Mouse (Mus musculus): ENCODE data around the gene Ift81. TPM values are rescaled to one million over a fixed set of nuclear protein-coding genes. Genes with fewer than 3 reads are reported as not detected.

Gene Ift81
- polyA plus RNA-seq, 1 experiment from 2014 or later: 58.0 TPM

GRCm38 (mm10) chr5:122636958-122637357 is 22.6 kb upstream of the Ift81 start:
- Histone ChIP-seq H3K9me3 (ENCODE audit: control insufficient read depth, low read length) (no peaks in the 10 kb centered on the region), H3K4me1 (ENCODE audit: control insufficient read depth, insufficient read depth, low read depth, low read length) (no peaks in the 10 kb centered on the region), H3K27me3 (replicated peaks; ENCODE audit: control insufficient read depth, insufficient read depth, low read length) (no peaks in the 10 kb centered on the region), H3K27ac (ENCODE audit: low read depth, low read length) (no peak overlapping the region), H3K4me2 (ENCODE audit: low read length) (peak overlapping the region; percentile 50), H3K9ac (ENCODE audit: low read depth, low read length) (0 out of 2 replicates have a peak overlapping the region, but pooled peaks have one; percentile 2), H3K4me3 (ENCODE audit: low read length) (peak overlapping the region; percentile 27), H3K36me3 (ENCODE audit: control insufficient read depth, insufficient read depth, low read length) (no peaks in the 10 kb centered on the region)
- ATAC-seq: no peak
- 43% methylated on average over 16 of the region's 16 CpGs for WGBS

- Histone ChIP-seq H3K4me3 (ENCODE audit: low read length) (no peak overlapping the region), H3K27ac (ENCODE audit: low read depth, low read length) (no peak overlapping the region), H3K4me2 (ENCODE audit: low read length) (no peak overlapping the region), H3K27me3 (replicated peaks; ENCODE audit: control insufficient read depth, insufficient read depth, low read length) (no peaks in the 10 kb centered on the region), H3K4me1 (ENCODE audit: control insufficient read depth, insufficient read depth, low read depth, low read length) (no peaks in the 10 kb centered on the region), H3K36me3 (ENCODE audit: control insufficient read depth, insufficient read depth, low read length) (no peaks in the 10 kb centered on the region), H3K9me3 (ENCODE audit: control insufficient read depth, low read length) (no peaks in the 10 kb centered on the region), H3K9ac (ENCODE audit: low read depth, low read length) (no peak overlapping the region)
- ATAC-seq: peak; percentile 37; the same call in 1 of the 2 replicates
- 54% methylated on average over 9 of the region's 9 CpGs for WGBS
These were observed 22.0 kb upstream of the Ift81 start for GRCm38 (mm10) chr5:122636308-122636707.

GRCm38 (mm10) chr5:122635228-122635627 is 20.9 kb upstream of the Ift81 start:
- ATAC-seq: no peak
- Histone ChIP-seq H3K27ac (ENCODE audit: low read depth, low read length) (no peak overlapping the region), H3K4me2 (ENCODE audit: low read length) (no peak overlapping the region), H3K27me3 (replicated peaks; ENCODE audit: control insufficient read depth, insufficient read depth, low read length) (no peaks in the 10 kb centered on the region), H3K4me3 (ENCODE audit: low read length) (no peak overlapping the region), H3K9me3 (ENCODE audit: control insufficient read depth, low read length) (no peaks in the 10 kb centered on the region), H3K4me1 (ENCODE audit: control insufficient read depth, insufficient read depth, low read depth, low read length) (no peaks in the 10 kb centered on the region), H3K36me3 (ENCODE audit: control insufficient read depth, insufficient read depth, low read length) (no peaks in the 10 kb centered on the region), H3K9ac (ENCODE audit: low read depth, low read length) (no peak overlapping the region)
- 83% methylated on average over 8 of the region's 8 CpGs for WGBS

GRCm38 (mm10) chr5:122627243-122627642 is 12.9 kb upstream of the Ift81 start:
- Histone ChIP-seq H3K36me3 (ENCODE audit: control insufficient read depth, insufficient read depth, low read length) (no peaks in the 10 kb centered on the region), H3K27ac (ENCODE audit: low read depth, low read length) (no peak overlapping the region), H3K27me3 (replicated peaks; ENCODE audit: control insufficient read depth, insufficient read depth, low read length) (no peaks in the 10 kb centered on the region), H3K4me2 (ENCODE audit: low read length) (no peak overlapping the region), H3K9me3 (ENCODE audit: control insufficient read depth, low read length) (no peaks in the 10 kb centered on the region), H3K4me1 (ENCODE audit: control insufficient read depth, insufficient read depth, low read depth, low read length) (no peaks in the 10 kb centered on the region), H3K9ac (ENCODE audit: low read depth, low read length) (no peak overlapping the region), H3K4me3 (ENCODE audit: low read length) (no peak overlapping the region)
- 39% methylated on average over 2 of the region's 2 CpGs for WGBS
- peak; percentile 88 for ATAC-seq

- Histone ChIP-seq H3K27ac (ENCODE audit: low read depth, low read length) (no peak overlapping the region), H3K9me3 (ENCODE audit: control insufficient read depth, low read length) (no peaks in the 10 kb centered on the region), H3K4me1 (ENCODE audit: control insufficient read depth, insufficient read depth, low read depth, low read length) (peaks cover 4% of the 10 kb centered on the region), H3K36me3 (ENCODE audit: control insufficient read depth, insufficient read depth, low read length) (no peaks in the 10 kb centered on the region), H3K4me3 (ENCODE audit: low read length) (no peak overlapping the region), H3K27me3 (replicated peaks; ENCODE audit: control insufficient read depth, insufficient read depth, low read length) (no peaks in the 10 kb centered on the region), H3K9ac (ENCODE audit: low read depth, low read length) (no peak overlapping the region), H3K4me2 (ENCODE audit: low read length) (no peak overlapping the region)
- WGBS: 88% methylated on average over 14 of the region's 14 CpGs
- no peak for ATAC-seq
These were observed 11.4 kb upstream of the Ift81 start for GRCm38 (mm10) chr5:122625565-122626252.

GRCm38 (mm10) chr5:122624952-122625479 is 10.7 kb upstream of the Ift81 start:
- Histone ChIP-seq H3K4me2 (ENCODE audit: low read length) (no peak overlapping the region), H3K4me3 (ENCODE audit: low read length) (no peak overlapping the region), H3K9me3 (ENCODE audit: control insufficient read depth, low read length) (no peaks in the 10 kb centered on the region), H3K27me3 (replicated peaks; ENCODE audit: control insufficient read depth, insufficient read depth, low read length) (no peaks in the 10 kb centered on the region), H3K27ac (ENCODE audit: low read depth, low read length) (no peak overlapping the region), H3K36me3 (ENCODE audit: control insufficient read depth, insufficient read depth, low read length) (no peaks in the 10 kb centered on the region), H3K9ac (ENCODE audit: low read depth, low read length) (no peak overlapping the region), H3K4me1 (ENCODE audit: control insufficient read depth, insufficient read depth, low read depth, low read length) (peaks cover 4% of the 10 kb centered on the region)
- WGBS: 89% methylated on average over 11 of the region's 11 CpGs
- no peak for ATAC-seq

GRCm38 (mm10) chr5:122623861-122624260 is 9.5 kb upstream of the Ift81 start:
- no peak overlapping the region for H3K27ac ChIP-seq (ENCODE audit: low read depth, low read length)
- H3K36me3 ChIP-seq (ENCODE audit: control insufficient read depth, insufficient read depth, low read length): no peaks in the 10 kb centered on the region
- H3K27me3 ChIP-seq (replicated peaks; ENCODE audit: control insufficient read depth, insufficient read depth, low read length): no peaks in the 10 kb centered on the region
- H3K9ac ChIP-seq (ENCODE audit: low read depth, low read length): no peak overlapping the region
- peaks cover 4% of the 10 kb centered on the region for H3K4me1 ChIP-seq (ENCODE audit: control insufficient read depth, insufficient read depth, low read depth, low read length)
- no peak overlapping the region for H3K4me2 ChIP-seq (ENCODE audit: low read length)
- H3K4me3 ChIP-seq (ENCODE audit: low read length): no peak overlapping the region
- WGBS: 79% methylated on average over 9 of the region's 9 CpGs
- ATAC-seq: no peak
- H3K9me3 ChIP-seq (ENCODE audit: control insufficient read depth, low read length): no peaks in the 10 kb centered on the region

GRCm38 (mm10) chr5:122622526-122622925 is 8.2 kb upstream of the Ift81 start:
- no peaks in the 10 kb centered on the region for H3K27me3 ChIP-seq (replicated peaks; ENCODE audit: control insufficient read depth, insufficient read depth, low read length)
- H3K27ac ChIP-seq (ENCODE audit: low read depth, low read length): no peak overlapping the region
- H3K9me3 ChIP-seq (ENCODE audit: control insufficient read depth, low read length): no peaks in the 10 kb centered on the region
- 93% methylated on average over 5 of the region's 5 CpGs for WGBS
- H3K4me1 ChIP-seq (ENCODE audit: control insufficient read depth, insufficient read depth, low read depth, low read length): peaks cover 4% of the 10 kb centered on the region
- H3K4me2 ChIP-seq (ENCODE audit: low read length): no peak overlapping the region
- H3K4me3 ChIP-seq (ENCODE audit: low read length): no peak overlapping the region
- no peak for ATAC-seq
- no peaks in the 10 kb centered on the region for H3K36me3 ChIP-seq (ENCODE audit: control insufficient read depth, insufficient read depth, low read length)
- no peak overlapping the region for H3K9ac ChIP-seq (ENCODE audit: low read depth, low read length)

- Histone ChIP-seq H3K36me3 (ENCODE audit: control insufficient read depth, insufficient read depth, low read length) (no peaks in the 10 kb centered on the region), H3K27me3 (replicated peaks; ENCODE audit: control insufficient read depth, insufficient read depth, low read length) (no peaks in the 10 kb centered on the region), H3K9ac (ENCODE audit: low read depth, low read length) (no peak overlapping the region; the same call in 1 of the 2 replicates), H3K9me3 (ENCODE audit: control insufficient read depth, low read length) (no peaks in the 10 kb centered on the region), H3K27ac (ENCODE audit: low read depth, low read length) (peak overlapping the region; percentile 40), H3K4me3 (ENCODE audit: low read length) (no peak overlapping the region), H3K4me1 (ENCODE audit: control insufficient read depth, insufficient read depth, low read depth, low read length) (peaks cover 4% of the 10 kb centered on the region), H3K4me2 (ENCODE audit: low read length) (no peak overlapping the region)
- ATAC-seq: peak; percentile 69; the same call in 1 of the 2 replicates
- WGBS: 21% methylated on average over 7 of the region's 7 CpGs
These were observed 7.1 kb upstream of the Ift81 start for GRCm38 (mm10) chr5:122621376-122621886.
